Mouse (Mus musculus): ENCODE results near the gene Zfp710. TPM values are rescaled to one million over a fixed set of nuclear protein-coding genes. Genes with fewer than 3 reads are reported as not detected.

The Zfp710 gene
- total RNA-seq, 1 experiment = 39.8 TPM

DNA sequence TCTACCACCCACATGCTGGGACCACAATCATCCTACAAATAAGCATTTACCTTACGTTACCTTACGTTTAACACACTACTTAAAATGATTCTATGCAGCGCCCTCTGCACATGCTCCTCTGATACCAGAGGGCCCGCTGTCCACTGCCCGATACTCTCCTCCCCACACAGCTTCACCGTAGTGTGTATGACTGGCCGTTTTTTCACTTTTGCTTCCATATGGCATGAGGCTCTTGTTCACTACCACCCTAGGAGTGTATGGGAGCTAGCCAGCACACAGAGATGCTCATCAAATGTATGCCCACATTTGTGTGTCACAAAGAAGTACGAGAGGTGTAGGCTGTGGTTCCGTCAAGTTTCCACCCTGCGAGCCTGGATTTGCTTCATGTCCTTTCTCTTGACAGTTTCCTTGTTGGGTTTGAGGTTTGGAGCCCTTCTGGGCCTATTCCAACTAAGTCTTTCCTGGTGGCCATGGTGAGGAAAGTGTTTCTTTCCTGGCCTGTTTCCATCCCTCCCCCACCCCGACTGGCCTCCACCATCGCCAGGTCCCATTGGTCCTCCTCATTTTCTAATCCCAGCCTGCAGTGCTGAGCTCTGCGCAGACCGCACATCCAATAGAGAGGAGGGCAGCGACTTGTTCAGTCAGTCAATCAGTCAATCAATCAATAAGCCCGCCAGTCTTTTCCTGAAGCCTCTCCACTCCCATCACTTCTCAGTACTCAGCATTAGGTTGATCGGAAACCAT is 37.6 kb downstream of the Zfp710 start:
- in situ Hi-C loops (cut with MboI; ENCODE audit: low sequenced_read_pairs in 2 of 2, unreplicated experiment in 2 of 2) = no loop called here
- Histone ChIP-seq H3K4me1 (ENCODE audit: control insufficient read depth in 2 of 2, insufficient read depth in 2 of 2, low read length in 2 of 2, poor library complexity in 1 of 2) (peaks cover 8 to 37% of the 10 kb centered on the region in 2 experiments), H3K9ac (ENCODE audit: insufficient read depth, low read depth, low read length, poor library complexity, severe bottlenecking) (no peak overlapping the region), H3K36me3 (ENCODE audit: control insufficient read depth, insufficient read depth, low read length, poor library complexity, severe bottlenecking) (peaks cover 15% of the 10 kb centered on the region; the same call in 1 of the 2 replicates), H3K9me3 (ENCODE audit: control insufficient read depth, insufficient read depth, low read depth, low read length) (no peaks in the 10 kb centered on the region), H3K27ac (ENCODE audit: insufficient read depth, low read depth, low read length, poor library complexity, severe bottlenecking) (no peak overlapping the region), H3K4me3 (ENCODE audit: insufficient read depth in 1 of 2, low read depth in 1 of 2, low read length in 2 of 2, poor library complexity in 1 of 2, severe bottlenecking in 1 of 2) (no peak overlapping the region)
- DNase-seq (ENCODE audit: low read depth, low spot score) = no peak
- TF ChIP-seq MAFK (IDR thresholded peaks at IDR 0.05; ENCODE audit: insufficient read depth, low read depth, low read length) (no peak), ZC3H11A (IDR thresholded peaks at IDR 0.05; ENCODE audit: borderline replicate concordance, low read depth, low read length) (no peak)

DNA sequence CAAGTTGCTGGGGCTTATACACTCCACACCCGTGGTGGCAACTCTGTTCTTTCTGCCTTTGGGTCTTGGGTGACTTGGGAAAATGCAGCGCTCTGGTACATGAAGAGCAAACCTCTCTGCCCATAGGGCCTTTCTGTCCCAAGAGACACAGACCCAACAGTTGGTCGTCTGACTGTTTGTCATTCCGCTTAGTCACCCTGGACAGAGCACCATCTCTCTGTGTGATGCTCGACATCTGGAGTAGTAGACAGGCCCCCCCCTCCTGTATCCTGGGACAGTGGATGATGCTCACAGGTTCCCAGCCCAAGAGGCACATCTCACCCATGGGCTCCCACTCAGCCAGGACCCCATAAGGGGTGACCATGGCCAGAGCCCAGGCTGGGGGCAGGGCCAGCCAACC is 38.6 kb downstream of the Zfp710 start:
- DNase-seq (ENCODE audit: low read depth, low spot score) = no peak
- in situ Hi-C loops (cut with MboI; ENCODE audit: low sequenced_read_pairs in 2 of 2, unreplicated experiment in 2 of 2) = no loop called here
- H3K4me3 ChIP-seq (ENCODE audit: insufficient read depth in 1 of 2, low read depth in 1 of 2, low read length in 2 of 2, poor library complexity in 1 of 2, severe bottlenecking in 1 of 2) = no peak overlapping the region

DNA sequence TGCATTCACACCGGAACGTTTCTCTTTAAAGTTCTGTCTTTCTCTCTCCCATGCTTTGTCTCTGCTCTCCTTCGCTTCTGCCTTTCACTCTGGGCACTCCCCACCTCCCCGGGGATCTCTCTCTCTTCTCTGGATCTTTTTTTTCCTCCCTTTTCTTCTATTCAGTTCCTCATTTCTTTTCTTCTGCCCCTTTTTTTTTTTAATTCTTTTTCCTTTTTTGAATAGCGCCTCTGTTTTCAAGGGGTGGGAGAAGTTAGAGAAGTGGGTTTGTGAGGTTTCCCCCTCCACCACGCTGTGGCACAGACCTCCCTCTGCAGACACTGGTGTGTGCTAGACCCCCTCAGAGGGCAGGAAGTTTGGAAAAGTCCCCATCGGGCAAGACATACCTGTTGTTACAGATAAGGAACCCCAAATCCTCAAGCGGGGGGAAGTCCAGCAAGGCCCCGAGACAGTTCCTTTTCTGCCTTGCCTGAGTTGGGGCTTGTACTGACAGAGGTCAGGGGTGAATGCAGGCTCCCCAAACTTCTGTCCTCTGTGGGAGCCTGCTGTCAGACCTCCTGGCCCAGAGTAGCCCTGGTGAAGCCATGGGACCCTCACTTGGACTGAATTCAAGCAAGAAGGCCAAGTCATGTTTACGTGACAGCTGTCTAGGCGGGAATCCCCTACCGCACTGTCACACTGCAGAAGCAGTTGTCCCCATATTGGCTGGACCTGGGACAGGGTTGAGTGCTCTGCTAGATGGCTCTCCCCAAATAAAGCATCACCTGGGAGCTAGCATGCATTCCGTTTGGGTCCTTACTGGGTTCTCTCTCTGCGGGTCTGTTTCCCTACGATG is 39.5 kb downstream of the Zfp710 start:
- peaks cover 15 to 39% of the 10 kb centered on the region in 2 experiments for H3K4me1 ChIP-seq (ENCODE audit: control insufficient read depth in 2 of 2, insufficient read depth in 2 of 2, low read length in 2 of 2, poor library complexity in 1 of 2)

More for the DNA sequence above, 38.6 kb downstream of the Zfp710 start:
- no peak overlapping the region for H3K27ac ChIP-seq (ENCODE audit: insufficient read depth, low read depth, low read length, poor library complexity, severe bottlenecking)
- H3K9me3 ChIP-seq (ENCODE audit: control insufficient read depth, insufficient read depth, low read depth, low read length) = no peaks in the 10 kb centered on the region
- no peak overlapping the region for H3K9ac ChIP-seq (ENCODE audit: insufficient read depth, low read depth, low read length, poor library complexity, severe bottlenecking)
- TF ChIP-seq MAFK (IDR thresholded peaks at IDR 0.05; ENCODE audit: insufficient read depth, low read depth, low read length) (no peak), ZNF384 (IDR thresholded peaks at IDR 0.05; ENCODE audit: low read depth, low read length) (no peak), ZC3H11A (IDR thresholded peaks at IDR 0.05; ENCODE audit: borderline replicate concordance, low read depth, low read length) (no peak), HCFC1 (IDR thresholded peaks at IDR 0.05; ENCODE audit: borderline replicate concordance, insufficient read depth, low read length) (no peak), CHD2 (IDR thresholded peaks at IDR 0.05; ENCODE audit: low read depth, low read length) (no peak)
- H3K36me3 ChIP-seq (ENCODE audit: control insufficient read depth, insufficient read depth, low read length, poor library complexity, severe bottlenecking) = peaks cover 9% of the 10 kb centered on the region; the same call in 1 of the 2 replicates
- H3K4me1 ChIP-seq (ENCODE audit: control insufficient read depth in 2 of 2, insufficient read depth in 2 of 2, low read length in 2 of 2, poor library complexity in 1 of 2) = peaks cover 13 to 39% of the 10 kb centered on the region in 2 experiments

DNA sequence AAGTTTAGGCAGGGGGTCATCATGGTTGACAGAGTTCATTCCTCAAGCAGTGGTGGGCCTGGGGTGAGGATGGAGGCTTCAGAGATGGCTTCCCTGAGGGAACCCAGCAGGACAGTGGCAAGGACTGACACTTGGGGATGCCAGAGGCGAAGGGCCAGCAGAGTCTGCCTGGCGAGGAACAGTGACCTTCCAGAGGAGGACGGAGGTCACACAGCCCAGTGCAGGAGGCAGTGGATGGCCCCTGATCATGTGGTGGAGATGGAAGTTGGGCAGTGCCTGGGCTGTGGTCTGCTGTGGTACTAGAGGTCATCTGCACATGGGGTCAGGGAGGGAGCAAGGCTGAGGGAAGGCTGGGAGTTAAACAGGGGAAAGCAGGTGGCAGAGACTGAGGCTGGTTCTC is 40.6 kb downstream of the Zfp710 start:
- Histone ChIP-seq H3K4me1 (ENCODE audit: control insufficient read depth in 2 of 2, insufficient read depth in 2 of 2, low read length in 2 of 2, poor library complexity in 1 of 2) (peaks cover 13 to 43% of the 10 kb centered on the region in 2 experiments; a peak in 3 of 4 replicates), H3K9ac (ENCODE audit: insufficient read depth, low read depth, low read length, poor library complexity, severe bottlenecking) (no peak overlapping the region), H3K4me3 (ENCODE audit: insufficient read depth in 1 of 2, low read depth in 1 of 2, low read length in 2 of 2, poor library complexity in 1 of 2, severe bottlenecking in 1 of 2) (no peak overlapping the region), H3K36me3 (ENCODE audit: control insufficient read depth, insufficient read depth, low read length, poor library complexity, severe bottlenecking) (peaks cover 9% of the 10 kb centered on the region; the same call in 1 of the 2 replicates), H3K9me3 (ENCODE audit: control insufficient read depth, insufficient read depth, low read depth, low read length) (no peaks in the 10 kb centered on the region), H3K27ac (ENCODE audit: insufficient read depth, low read depth, low read length, poor library complexity, severe bottlenecking) (no peak overlapping the region)
- TF ChIP-seq ZNF384 (IDR thresholded peaks at IDR 0.05; ENCODE audit: low read depth, low read length) (no peak), HCFC1 (IDR thresholded peaks at IDR 0.05; ENCODE audit: borderline replicate concordance, insufficient read depth, low read length) (no peak), MAFK (IDR thresholded peaks at IDR 0.05; ENCODE audit: insufficient read depth, low read depth, low read length) (no peak), CHD2 (IDR thresholded peaks at IDR 0.05; ENCODE audit: low read depth, low read length) (no peak), ZC3H11A (IDR thresholded peaks at IDR 0.05; ENCODE audit: borderline replicate concordance, low read depth, low read length) (no peak)
- in situ Hi-C loops (cut with MboI; ENCODE audit: low sequenced_read_pairs in 2 of 2, unreplicated experiment in 2 of 2) = no loop called here
- no peak for DNase-seq (ENCODE audit: low read depth, low spot score)

More for the DNA sequence above, 39.5 kb downstream of the Zfp710 start:
- Histone ChIP-seq H3K27ac (ENCODE audit: insufficient read depth, low read depth, low read length, poor library complexity, severe bottlenecking) (no peak overlapping the region), H3K36me3 (ENCODE audit: control insufficient read depth, insufficient read depth, low read length, poor library complexity, severe bottlenecking) (peaks cover 4% of the 10 kb centered on the region; the same call in 1 of the 2 replicates), H3K9ac (ENCODE audit: insufficient read depth, low read depth, low read length, poor library complexity, severe bottlenecking) (no peak overlapping the region), H3K4me3 (ENCODE audit: insufficient read depth in 1 of 2, low read depth in 1 of 2, low read length in 2 of 2, poor library complexity in 1 of 2, severe bottlenecking in 1 of 2) (no peak overlapping the region), H3K9me3 (ENCODE audit: control insufficient read depth, insufficient read depth, low read depth, low read length) (no peaks in the 10 kb centered on the region)
- DNase-seq (ENCODE audit: low read depth, low spot score) = no peak
- TF ChIP-seq CHD2 (IDR thresholded peaks at IDR 0.05; ENCODE audit: low read depth, low read length) (no peak), ZNF384 (IDR thresholded peaks at IDR 0.05; ENCODE audit: low read depth, low read length) (no peak), HCFC1 (IDR thresholded peaks at IDR 0.05; ENCODE audit: borderline replicate concordance, insufficient read depth, low read length) (no peak), ZC3H11A (IDR thresholded peaks at IDR 0.05; ENCODE audit: borderline replicate concordance, low read depth, low read length) (no peak), MAFK (IDR thresholded peaks at IDR 0.05; ENCODE audit: insufficient read depth, low read depth, low read length) (no peak)
- in situ Hi-C loops (cut with MboI; ENCODE audit: low sequenced_read_pairs in 2 of 2, unreplicated experiment in 2 of 2) = no loop called here

Data from ES-E14 (cell line).